7 mouse cellular contexts compared by ENCODE assay signal in genomic region chr11:80208465-80208859, GRCm38 (mm10). TPM values are rescaled to one million over a fixed set of nuclear protein-coding genes. Genes with fewer than 3 reads are reported as not detected.
A peak's percentile ranks its signal among the peaks of the same experiment; 100 is the strongest.
DNase-seq lines count a peak whose midpoint lies in the region; ATAC-seq and TF ChIP-seq lines count a peak whose summit lies in the region.

No protein-coding gene starts in this region.

- H3K9me3 ChIP-seq in ES-Bruce4 (replicated peaks; ENCODE audit: control insufficient read depth, insufficient read depth, low read length, poor library complexity, severe bottlenecking) (no peaks in the 10 kb centered on the region), MEL (replicated peaks; ENCODE audit: insufficient read depth, low read length) (no peaks in the 10 kb centered on the region)
- H3K9me3 ChIP-seq in hindbrain, embryonic 12.5 days (replicated peaks) = no peaks in the 10 kb centered on the region
- no peaks in the 10 kb centered on the region for H3K9me3 ChIP-seq in liver, embryonic 16.5 days (replicated peaks; ENCODE audit: control insufficient read depth, low read length)

- H3K27me3 ChIP-seq in ES-Bruce4 (ENCODE audit: control insufficient read depth, insufficient read depth, low read length, poor library complexity, severe bottlenecking) (no peaks in the 10 kb centered on the region), MEL (ENCODE audit: control insufficient read depth in 1 of 2, insufficient read depth in 2 of 2, low read length in 2 of 2) (no peaks in the 10 kb centered on the region)
- H3K27me3 ChIP-seq in hindbrain, embryonic 12.5 days = no peaks in the 10 kb centered on the region
- H3K27me3 ChIP-seq in liver, embryonic 16.5 days (ENCODE audit: control insufficient read depth, insufficient read depth, low read depth, low read length) = no peaks in the 10 kb centered on the region

- DNase-seq in MEL (ENCODE audit: low read depth, low spot score) = no peak
- DNase-seq in natural killer cell, adult 2 months (ENCODE audit: low spot score in 2 of 2) = no peak
- no peak for DNase-seq in right cerebral cortex, postnatal 25 days

- H3K27ac ChIP-seq in ES-Bruce4 (ENCODE audit: insufficient read depth, low read length) = no peak overlapping the region
- no peak overlapping the region for H3K27ac ChIP-seq in MEL (ENCODE audit: control insufficient read depth, low read depth, low read length)
- no peak overlapping the region for H3K27ac ChIP-seq in hindbrain, embryonic 12.5 days
- no peak overlapping the region for H3K27ac ChIP-seq in liver, embryonic 16.5 days (ENCODE audit: low read length)

- no peak overlapping the region for H3K4me3 ChIP-seq in ES-Bruce4 (ENCODE audit: low read depth, low read length)
- H3K4me3 ChIP-seq in MEL (ENCODE audit: control insufficient read depth in 1 of 2, insufficient read depth in 1 of 2, low read depth in 2 of 2, low read length in 2 of 2) = peak overlapping the region in 1 of 2 experiments; percentile 9; a peak in 1 of 4 replicates
- H3K4me3 ChIP-seq in hindbrain, embryonic 12.5 days = peak overlapping the region; percentile 63
- H3K4me3 ChIP-seq in liver, embryonic 16.5 days (ENCODE audit: low read depth, low read length) = peak overlapping the region; percentile 75

- H3K36me3 ChIP-seq in ES-Bruce4 (ENCODE audit: control insufficient read depth, insufficient read depth, low read length, poor library complexity, severe bottlenecking) = no peaks in the 10 kb centered on the region; the same call in 1 of the 2 replicates
- H3K36me3 ChIP-seq in MEL (ENCODE audit: control insufficient read depth in 1 of 2, insufficient read depth in 2 of 2, low read length in 2 of 2) = peaks cover under 1 to 8% of the 10 kb centered on the region in 2 experiments
- H3K36me3 ChIP-seq in hindbrain, embryonic 12.5 days = 0 out of 2 replicates have a peak, but pooled peaks cover 5% of the 10 kb centered on the region
- no peaks in the 10 kb centered on the region for H3K36me3 ChIP-seq in liver, embryonic 16.5 days (ENCODE audit: control insufficient read depth, insufficient read depth)

- WGBS in hindbrain, embryonic 12.5 days = 31% methylated on average over 7 of the region's 7 CpGs
- 37% methylated on average over 7 of the region's 7 CpGs for WGBS in liver, embryonic 16.5 days (ENCODE audit: insufficient replicate concordance)

- TF ChIP-seq POLR2A in ES-Bruce4 (IDR thresholded peaks at IDR 0.05; ENCODE audit: insufficient read depth, low read length) = no peak
- TF ChIP-seq POLR2A in MEL (IDR thresholded peaks at IDR 0.05; ENCODE audit: control insufficient read depth in 1 of 2, insufficient read depth in 1 of 2, low read depth in 1 of 2, low read length in 2 of 2, poor library complexity in 1 of 2) = no peak

- no peak overlapping the region for H3K4me2 ChIP-seq in hindbrain, embryonic 12.5 days (replicated peaks)
- H3K4me2 ChIP-seq in liver, embryonic 16.5 days (ENCODE audit: low read depth, low read length) = peak overlapping the region; percentile 75; the same call in 1 of the 2 replicates

- H3K9ac ChIP-seq in ES-Bruce4 (ENCODE audit: low read depth, poor library complexity, severe bottlenecking) = 0 out of 2 replicates have a peak overlapping the region, but pooled peaks have one; percentile 14
- H3K9ac ChIP-seq in MEL (ENCODE audit: control insufficient read depth, low read depth, low read length, poor library complexity, severe bottlenecking) = peak overlapping the region; percentile 8
- no peak overlapping the region for H3K9ac ChIP-seq in hindbrain, embryonic 12.5 days
- no peak overlapping the region for H3K9ac ChIP-seq in liver, embryonic 16.5 days (ENCODE audit: low read depth, low read length)

- TF ChIP-seq EP300 in ES-Bruce4 (IDR thresholded peaks at IDR 0.05; ENCODE audit: insufficient read depth, low read depth, low read length) (no peak), MEL (IDR thresholded peaks at IDR 0.05; ENCODE audit: low read depth in 1 of 2, low read length in 2 of 2) (no peak)

- no peaks in the 10 kb centered on the region for H3K4me1 ChIP-seq in ES-Bruce4 (ENCODE audit: control insufficient read depth, insufficient read depth, low read length)
- H3K4me1 ChIP-seq in MEL (ENCODE audit: control insufficient read depth in 1 of 2, insufficient read depth in 2 of 2, low read length in 2 of 2) = peaks cover 3 to 5% of the 10 kb centered on the region in 2 experiments; a peak in 3 of 4 replicates
- peaks cover 8% of the 10 kb centered on the region for H3K4me1 ChIP-seq in hindbrain, embryonic 12.5 days
- peaks cover 17% of the 10 kb centered on the region for H3K4me1 ChIP-seq in liver, embryonic 16.5 days (ENCODE audit: control insufficient read depth, low read depth, low read length)

- no peak for TF ChIP-seq RAD21 in MEL (IDR thresholded peaks at IDR 0.05; ENCODE audit: low read depth, low read length)

- TF ChIP-seq CTCF in ES-Bruce4 (IDR thresholded peaks at IDR 0.05; ENCODE audit: low read depth, low read length) (no peak), MEL (IDR thresholded peaks at IDR 0.05 in 2 of 3, conservative IDR thresholded peaks at IDR 0.05 in 1 of 3; ENCODE audit: control insufficient read depth in 1 of 3, insufficient read depth in 1 of 3, low read depth in 2 of 3, low read length in 3 of 3, poor library complexity in 1 of 3, severe bottlenecking in 1 of 3) (no peak)

- ATAC-seq in hindbrain, embryonic 12.5 days (ENCODE audit: low FRiP score) = no peak; the same call in 1 of the 2 replicates
- ATAC-seq in liver, embryonic 16.5 days (ENCODE audit: low read depth) = no peak
- ATAC-seq in frontal cortex, adult (ENCODE audit: low TSS enrichment) = no peak

- peaks cover 31% of the 10 kb centered on the region for H3K79me2 ChIP-seq in MEL (ENCODE audit: control insufficient read depth, insufficient read depth, low read length, poor library complexity)

TF ChIP-seq in MEL, 35 proteins besides CTCF, POLR2A, EP300 and RAD21:
- TF ChIP-seq SIN3A (IDR thresholded peaks at IDR 0.05; ENCODE audit: low read length) (no peak), UBTF (IDR thresholded peaks at IDR 0.05; ENCODE audit: borderline replicate concordance, insufficient read depth, low read depth, low read length) (no peak), HCFC1 (IDR thresholded peaks at IDR 0.05; ENCODE audit: low read depth, low read length) (no peak), NRF1 (IDR thresholded peaks at IDR 0.05; ENCODE audit: insufficient read depth, low read depth, low read length, poor library complexity, severe bottlenecking) (no peak), CHD1 (IDR thresholded peaks at IDR 0.05; ENCODE audit: low read depth, low read length) (no peak), MAZ (IDR thresholded peaks at IDR 0.05; ENCODE audit: low read depth, low read length) (no peak), MAFK (IDR thresholded peaks at IDR 0.05; ENCODE audit: borderline replicate concordance, low read depth, low read length) (no peak), BHLHE40 (IDR thresholded peaks at IDR 0.05; ENCODE audit: borderline replicate concordance, low read depth, low read length) (no peak), TCF12 (IDR thresholded peaks at IDR 0.05; ENCODE audit: low read depth, low read length) (no peak), ZNF384 (IDR thresholded peaks at IDR 0.05; ENCODE audit: low read depth, low read length) (no peak), GATA1 (IDR thresholded peaks at IDR 0.05; ENCODE audit: low read depth, low read length) (no peak), E2F4 (IDR thresholded peaks at IDR 0.05; ENCODE audit: borderline replicate concordance, low read depth, low read length) (no peak), USF2 (IDR thresholded peaks at IDR 0.05; ENCODE audit: borderline replicate concordance in 1 of 2, insufficient read depth in 1 of 2, low read depth in 1 of 2, low read length in 2 of 2) (no peak)

RNA-seq across cellular contexts. Expression of gene Rhot1, which starts 0.4 kb away (rescaled TPM):
- polyA plus RNA-seq in ES-Bruce4 (2011; ENCODE audit: insufficient read depth, insufficient read length, low read depth, missing spikeins) = 52.5 and 52.9 TPM in 2 replicates
- total RNA-seq in MEL (2012; rRNA removed) = 39.8 and 43.7 TPM in 2 replicates
- polyA plus RNA-seq in MEL (2012; ENCODE audit: insufficient read depth in 1 of 2, insufficient read length in 2 of 2, low read depth in 1 of 2, low replicate concordance in 2 of 2, missing spikeins in 1 of 2) = 100 to 1,000 TPM in 1 of 2 experiments, 10 to 100 TPM in 1; 44.3 to 919 TPM
- 70.8 and 74.2 TPM in 2 replicates for polyA plus RNA-seq in hindbrain, embryonic 12.5 days (2016; fragmentation: Nextera tagmentation; extraction: Ambion mirVana)
- 19.6 and 20.2 TPM in 2 replicates for polyA plus RNA-seq in liver, embryonic 16.5 days (2015; fragmentation: Nextera tagmentation; extraction: Ambion mirVana)

RNA-seq across cellular contexts. Expression of gene Rnf135, which starts 24.8 kb away (rescaled TPM):
- 4.5 and 5.3 TPM in 2 replicates for polyA plus RNA-seq in ES-Bruce4 (2011; ENCODE audit: insufficient read depth, insufficient read length, low read depth, missing spikeins)
- 4.1 and 5.2 TPM in 2 replicates for total RNA-seq in MEL (2012; rRNA removed)
- polyA plus RNA-seq in MEL (2012; ENCODE audit: insufficient read depth in 1 of 2, insufficient read length in 2 of 2, low read depth in 1 of 2, low replicate concordance in 2 of 2, missing spikeins in 1 of 2) = 1 to 10 TPM in 1 of 2 experiments, not detected in 1; 8.0 TPM
- 5.6 and 6.5 TPM in 2 replicates for polyA plus RNA-seq in hindbrain, embryonic 12.5 days (2016; fragmentation: Nextera tagmentation; extraction: Ambion mirVana)
- polyA plus RNA-seq in liver, embryonic 16.5 days (2015; fragmentation: Nextera tagmentation; extraction: Ambion mirVana) = 4.8 and 5.4 TPM in 2 replicates

RNA-seq across cellular contexts. Expression of gene Adap2, which starts 54.6 kb away (rescaled TPM):
- polyA plus RNA-seq in ES-Bruce4 (2011; ENCODE audit: insufficient read depth, insufficient read length, low read depth, missing spikeins) = 3.4 and 3.5 TPM in 2 replicates
- total RNA-seq in MEL (2012; rRNA removed) = not detected in 2 replicates
- polyA plus RNA-seq in MEL (2012; ENCODE audit: insufficient read depth in 1 of 2, insufficient read length in 2 of 2, low read depth in 1 of 2, low replicate concordance in 2 of 2, missing spikeins in 1 of 2) = not detected
- polyA plus RNA-seq in hindbrain, embryonic 12.5 days (2016; fragmentation: Nextera tagmentation; extraction: Ambion mirVana) = 2.0 and 2.6 TPM in 2 replicates
- polyA plus RNA-seq in liver, embryonic 16.5 days (2015; fragmentation: Nextera tagmentation; extraction: Ambion mirVana) = 7.0 and 7.3 TPM in 2 replicates

Comparison
In these comparisons a context has a peak if more than half of its experiments do, and no peak if none do; other contexts are left out.
1. H3K9ac ChIP-seq: peak in ES-Bruce4 (single experiment) and MEL (single experiment); none in hindbrain, embryonic 12.5 days (single experiment) and liver, embryonic 16.5 days (single experiment).